ENCODE assay signal across 30 mouse cellular contexts in genomic region chr19:61237967-61238366, GRCm38 (mm10). TPM values are rescaled to one million over a fixed set of nuclear protein-coding genes. Genes with fewer than 3 reads are reported as not detected.
DNase-seq lines count a peak whose midpoint lies in the region; ATAC-seq and TF ChIP-seq lines count a peak whose summit lies in the region.
"Had no signal": no experiment of that assay in that cellular context is flagged by ENCODE, and none has a peak within 500 bp of the region (broad histone marks: within the 10 kb centered on the region; RNA-seq: fewer than 3 reads in every experiment).

No protein-coding gene starts in this region.

- no peak overlapping the region for H3K27ac ChIP-seq in CH12.LX (ENCODE audit: insufficient read depth, low read depth)
- H3K27ac ChIP-seq: embryonic facial prominence, embryonic 13.5 days; embryonic facial prominence, embryonic 15.5 days; forebrain, embryonic 10.5 days; forebrain, embryonic 12.5 days had no signal

- dilution Hi-C loops in CH12.LX (cut with MboI; ENCODE audit: extremely low pct_ligation_motif_present, extremely low pct_unique_long_range_greater_than_20kb, low sequenced_read_pairs) = no loop called here

- in situ Hi-C loops in CH12.LX (cut with MboI; ENCODE audit: low pct_ligation_motif_present, low pct_unique_long_range_greater_than_20kb, low sequenced_read_pairs) = no loop called here

- no peaks in the 10 kb centered on the region for H3K27me3 ChIP-seq in CH12.LX (replicated peaks)
- 0 out of 2 replicates have a peak, but pooled peaks cover 4% of the 10 kb centered on the region for H3K27me3 ChIP-seq in E14TG2a.4 (ENCODE audit: insufficient read depth, low read length)
- H3K27me3 ChIP-seq in splenic B cell, adult 2 months (ENCODE audit: control insufficient read depth, insufficient read depth, low read length, poor library complexity, severe bottlenecking) = no peaks in the 10 kb centered on the region
- H3K27me3 ChIP-seq: embryonic facial prominence, embryonic 13.5 days; embryonic facial prominence, embryonic 15.5 days; forebrain, embryonic 12.5 days had no signal

- no peak for TF ChIP-seq CTCF in CH12.LX (conservative IDR thresholded peaks at IDR 0.05 in 1 of 2, IDR thresholded peaks at IDR 0.05 in 1 of 2; ENCODE audit: low read depth in 2 of 2, low read length in 2 of 2)
- 0 out of 2 replicates have a peak, but pooled peaks have one; percentile 8 for TF ChIP-seq CTCF in E14TG2a.4 (conservative IDR thresholded peaks at IDR 0.05; ENCODE audit: low read length)

- H3K9ac ChIP-seq in CH12.LX (ENCODE audit: insufficient read depth, low read depth) = no peak overlapping the region
- H3K9ac ChIP-seq: embryonic facial prominence, embryonic 13.5 days; embryonic facial prominence, embryonic 15.5 days; forebrain, embryonic 12.5 days had no signal

- DNase-seq in CH12.LX (ENCODE audit: extremely low read depth) = no peak
- peak; percentile 25 for DNase-seq in splenic B cell, adult 2 months (ENCODE audit: low read depth, low spot score)
- DNase-seq in kidney, postnatal 36 days = no peak
- no peak for DNase-seq in left cerebral cortex, adult 8-10 months (ENCODE audit: low spot score in 2 of 2)
- DNase-seq: adrenal gland, adult 8-10 months; adrenal gland, postnatal 14 days; adrenal gland, postnatal 36 days; cerebellum, adult 11-12 months; cerebellum, adult 2 months; cerebellum, adult 9-10 months; cerebellum, postnatal 10 days; cerebellum, postnatal 25 days; embryo, embryonic 11 days had no signal

- no peaks in the 10 kb centered on the region for H3K79me2 ChIP-seq in CH12.LX (replicated peaks; ENCODE audit: control insufficient read depth, extremely low read depth, insufficient read depth, poor library complexity, severe bottlenecking)

- 0 out of 2 replicates have a peak, but pooled peaks have one; percentile 26 for TF ChIP-seq EP300 in CH12.LX (IDR thresholded peaks at IDR 0.05; ENCODE audit: low read length)

- ATAC-seq in granulocyte monocyte progenitor cell, adult 5-6 weeks (replicated peaks; ENCODE audit: poor library complexity, severe bottlenecking) = peak; percentile 72
- ATAC-seq in frontal cortex, adult (ENCODE audit: low TSS enrichment) = no peak
- ATAC-seq: activated CD4-positive, CD25-positive, alpha-beta regulatory T cell, adult 4 months; forebrain, embryonic 14.5 days; forebrain, embryonic 16.5 days; Patski had no signal

- no peak overlapping the region for H3K4me2 ChIP-seq in CH12.LX (ENCODE audit: insufficient read depth, low read depth, poor library complexity, severe bottlenecking)
- H3K4me2 ChIP-seq: embryonic facial prominence, embryonic 13.5 days; embryonic facial prominence, embryonic 15.5 days; forebrain, embryonic 12.5 days had no signal

- H3K4me1 ChIP-seq in CH12.LX (ENCODE audit: control insufficient read depth in 1 of 2, insufficient read depth in 2 of 2) (peaks cover 0 to 7% of the 10 kb centered on the region in 2 experiments; a peak in 2 of 4 replicates), E14TG2a.4 (replicated peaks; ENCODE audit: low read depth, low read length) (no peaks in the 10 kb centered on the region)
- H3K4me1 ChIP-seq: embryonic facial prominence, embryonic 13.5 days; embryonic facial prominence, embryonic 15.5 days; forebrain, embryonic 10.5 days; forebrain, embryonic 12.5 days had no signal

- TF ChIP-seq RAD21 in CH12.LX (IDR thresholded peaks at IDR 0.05; ENCODE audit: low read depth, low read length) = no peak

- TF ChIP-seq POLR2A in CH12.LX (IDR thresholded peaks at IDR 0.05; ENCODE audit: low read depth, low read length) = no peak

- H3K9me3 ChIP-seq in CH12.LX (replicated peaks; ENCODE audit: low read length) (no peaks in the 10 kb centered on the region), E14TG2a.4 (ENCODE audit: low read length) (no peaks in the 10 kb centered on the region)
- H3K9me3 ChIP-seq: embryonic facial prominence, embryonic 13.5 days; embryonic facial prominence, embryonic 15.5 days; forebrain, embryonic 10.5 days; forebrain, embryonic 12.5 days had no signal

- H3K4me3 ChIP-seq in CH12.LX (replicated peaks in 1 of 3; ENCODE audit: low read depth in 2 of 3, low read length in 2 of 3, poor library complexity in 1 of 3) (no peak overlapping the region), E14TG2a.4 (replicated peaks; ENCODE audit: low read length) (no peak overlapping the region)
- H3K4me3 ChIP-seq: embryonic facial prominence, embryonic 13.5 days; embryonic facial prominence, embryonic 15.5 days; erythroblast, embryonic 14.5 days; forebrain, embryonic 10.5 days; forebrain, embryonic 12.5 days had no signal

- H3K36me3 ChIP-seq in CH12.LX (replicated peaks in 1 of 2; ENCODE audit: control insufficient read depth in 1 of 2, insufficient read depth in 1 of 2, low read length in 1 of 2) = no peaks in the 10 kb centered on the region
- H3K36me3 ChIP-seq in E14TG2a.4 (ENCODE audit: insufficient read depth, low read length) = no peaks in the 10 kb centered on the region
- H3K36me3 ChIP-seq in splenic B cell, adult 2 months (ENCODE audit: control insufficient read depth, insufficient read depth, low read length, poor library complexity, severe bottlenecking) = no peaks in the 10 kb centered on the region
- H3K36me3 ChIP-seq: embryonic facial prominence, embryonic 13.5 days; embryonic facial prominence, embryonic 15.5 days; forebrain, embryonic 10.5 days; forebrain, embryonic 12.5 days had no signal

TF ChIP-seq in CH12.LX, 34 proteins besides CTCF, POLR2A, EP300 and RAD21:
- TF ChIP-seq RCOR1 (conservative IDR thresholded peaks at IDR 0.05; ENCODE audit: low read depth, low read length) (no peak), TBP (conservative IDR thresholded peaks at IDR 0.05; ENCODE audit: low read depth, low read length) (no peak), MYC (IDR thresholded peaks at IDR 0.05; ENCODE audit: low read depth, low read length) (no peak), SMC3 (IDR thresholded peaks at IDR 0.05; ENCODE audit: low read depth, low read length) (no peak), IRF4 (IDR thresholded peaks at IDR 0.05; ENCODE audit: low read depth, low read length) (no peak), KAT2A (IDR thresholded peaks at IDR 0.05; ENCODE audit: insufficient replicate concordance, low read length) (no peak), GABPA (IDR thresholded peaks at IDR 0.05; ENCODE audit: insufficient replicate concordance, low read depth, low read length) (no peak), MEF2A (IDR thresholded peaks at IDR 0.05; ENCODE audit: borderline replicate concordance, low read depth, low read length) (no peak), PAX5 (IDR thresholded peaks at IDR 0.05; ENCODE audit: low read length) (no peak), JUN (IDR thresholded peaks at IDR 0.05; ENCODE audit: insufficient read depth, low read depth, low read length) (no peak), ZKSCAN1 (IDR thresholded peaks at IDR 0.05; ENCODE audit: borderline replicate concordance, low read depth, low read length) (no peak), ZMIZ1 (IDR thresholded peaks at IDR 0.05; ENCODE audit: low read depth, low read length) (no peak), POLR2AphosphoS2 (IDR thresholded peaks at IDR 0.05; ENCODE audit: low read depth, low read length) (no peak)

RNA-seq across cellular contexts. Expression of gene Csf2ra, which starts 9.7 kb away (rescaled TPM):
- total RNA-seq in CH12.LX (2012; rRNA removed) (3.9 and 4.3 TPM in 2 replicates), CH12.LX (2014; rRNA removed) (2.3 and 2.9 TPM in 2 replicates)
- 6.6 and 10.4 TPM in 2 replicates for polyA plus RNA-seq in CH12.LX (2012; ENCODE audit: insufficient read length, low read depth)
- 132 and 140 TPM in 2 replicates for total RNA-seq in granulocyte monocyte progenitor cell, adult 5-6 weeks (2014; fragmentation: Nextera tagmentation)
- total RNA-seq in granulocyte monocyte progenitor cell, adult 5-6 weeks (2017) = 36.1 and 42.1 TPM in 2 replicates
- total RNA-seq in left cerebral cortex, adult 8-10 months (2022) = 10 to 100 TPM; 20.2 to 41.9 (median 31.7) TPM

RNA-seq across cellular contexts. Expression of gene Gm6020, which starts 54.3 kb away (rescaled TPM):
- total RNA-seq in CH12.LX (2012; rRNA removed) (not detected in 2 replicates), CH12.LX (2014; rRNA removed) (not detected in 2 replicates)
- polyA plus RNA-seq in CH12.LX (2012; ENCODE audit: insufficient read length, low read depth) = not detected in 2 replicates
- not detected in 2 replicates for total RNA-seq in granulocyte monocyte progenitor cell, adult 5-6 weeks (2014; fragmentation: Nextera tagmentation)
- total RNA-seq in granulocyte monocyte progenitor cell, adult 5-6 weeks (2017) = not detected in 2 replicates
- total RNA-seq in left cerebral cortex, adult 8-10 months (2022) = not detected
- total RNA-seq: adrenal gland, adult 18-20 months; adrenal gland, adult 8-10 months; adrenal gland, postnatal 14 days; adrenal gland, postnatal 36 days; ES-E14 had no signal
- polyA plus RNA-seq: activated CD4-positive, CD25-positive, alpha-beta regulatory T cell, adult 4 months; C2C12; cerebellum, adult 2 months; cortical plate, adult 2 months; embryonic facial prominence, embryonic 11.5 days; embryonic facial prominence, embryonic 13.5 days; embryonic facial prominence, embryonic 15.5 days; erythroblast, embryonic 14.5 days; forebrain, embryonic 10.5 days; forebrain, embryonic 12.5 days; forebrain, embryonic 14.5 days; forebrain, embryonic 16.5 days; Patski had no signal

RNA-seq across cellular contexts. Expression of gene Gm21060, which starts 58.9 kb away (rescaled TPM):
- 15.0 TPM in 1 of 2 replicates, not detected in the other for total RNA-seq in CH12.LX (2012; rRNA removed)
- not detected in 2 replicates for total RNA-seq in CH12.LX (2014; rRNA removed)
- polyA plus RNA-seq in CH12.LX (2012; ENCODE audit: insufficient read length, low read depth) = 1.9 and 3.0 TPM in 2 replicates
- not detected in 2 replicates for total RNA-seq in granulocyte monocyte progenitor cell, adult 5-6 weeks (2014; fragmentation: Nextera tagmentation)
- total RNA-seq in granulocyte monocyte progenitor cell, adult 5-6 weeks (2017) = not detected in 2 replicates
- not detected for total RNA-seq in left cerebral cortex, adult 8-10 months (2022)
- total RNA-seq: adrenal gland, adult 18-20 months; adrenal gland, adult 8-10 months; adrenal gland, postnatal 14 days; adrenal gland, postnatal 36 days; ES-E14 had no signal
- polyA plus RNA-seq: activated CD4-positive, CD25-positive, alpha-beta regulatory T cell, adult 4 months; C2C12; cerebellum, adult 2 months; cortical plate, adult 2 months; embryonic facial prominence, embryonic 11.5 days; embryonic facial prominence, embryonic 13.5 days; embryonic facial prominence, embryonic 15.5 days; erythroblast, embryonic 14.5 days; forebrain, embryonic 10.5 days; forebrain, embryonic 12.5 days; forebrain, embryonic 14.5 days; forebrain, embryonic 16.5 days; Patski had no signal

Comparison
In these comparisons a context has a peak if more than half of its experiments do, and no peak if none do; other contexts are left out.
1. RNA of gene Csf2ra, which starts 9.7 kb away (total RNA-seq): 36.1 to 140 TPM in granulocyte monocyte progenitor cell, adult 5-6 weeks and 20.2 to 41.9 TPM in left cerebral cortex, adult 8-10 months; 2.3 to 4.3 TPM in CH12.LX; every median in the first group is over 4 times any median in the second.